In genomic region chr13:24802131-24802691, GRCm38 (mm10) we compare ENCODE assay signal across 8 mouse cellular contexts. TPM values are rescaled to one million over a fixed set of nuclear protein-coding genes. Genes with fewer than 3 reads are reported as not detected.
A peak's percentile ranks its signal among the peaks of the same experiment; 100 is the strongest.
DNase-seq lines count a peak whose midpoint lies in the region; ATAC-seq and TF ChIP-seq lines count a peak whose summit lies in the region.

No protein-coding gene starts in this region.

- peak overlapping the region; percentile 66 for H3K4me2 ChIP-seq in forebrain, embryonic 11.5 days (ENCODE audit: low read depth, low read length, severe bottlenecking)
- peak overlapping the region; percentile 85 for H3K4me2 ChIP-seq in hindbrain, embryonic 15.5 days
- peak overlapping the region; percentile 96 for H3K4me2 ChIP-seq in liver, embryonic 11.5 days
- peak overlapping the region; percentile 86 for H3K4me2 ChIP-seq in midbrain, postnatal 0 days (ENCODE audit: low read depth, low read length, poor library complexity, severe bottlenecking)

- no peaks in the 10 kb centered on the region for H3K4me1 ChIP-seq in forebrain, embryonic 11.5 days (replicated peaks; ENCODE audit: control insufficient read depth, insufficient read depth, low read length)
- peaks cover 33% of the 10 kb centered on the region for H3K4me1 ChIP-seq in hindbrain, embryonic 15.5 days (replicated peaks)
- peaks cover 15% of the 10 kb centered on the region for H3K4me1 ChIP-seq in liver, embryonic 11.5 days (replicated peaks; ENCODE audit: control insufficient read depth, insufficient read depth, low read length)
- H3K4me1 ChIP-seq in midbrain, postnatal 0 days (ENCODE audit: insufficient read depth, low read length), result peaks cover 16% of the 10 kb centered on the region

- peak overlapping the region; percentile 99; the same call in 1 of the 2 replicates for H3K27ac ChIP-seq in forebrain, embryonic 11.5 days (ENCODE audit: low read depth, low read length)
- H3K27ac ChIP-seq in hindbrain, embryonic 15.5 days (replicated peaks), result peak overlapping the region; percentile 97
- peak overlapping the region; percentile 97 for H3K27ac ChIP-seq in liver, embryonic 11.5 days (ENCODE audit: low read depth, low read length)
- H3K27ac ChIP-seq in midbrain, postnatal 0 days (ENCODE audit: low read depth, low read length), result no peak overlapping the region

- no peak for TF ChIP-seq CTCF in midbrain, postnatal 0 days (IDR thresholded peaks at IDR 0.05)

- no peaks in the 10 kb centered on the region for H3K27me3 ChIP-seq in forebrain, embryonic 11.5 days (ENCODE audit: control insufficient read depth, insufficient read depth, low read length)
- no peaks in the 10 kb centered on the region for H3K27me3 ChIP-seq in hindbrain, embryonic 15.5 days
- no peaks in the 10 kb centered on the region for H3K27me3 ChIP-seq in liver, embryonic 11.5 days (replicated peaks; ENCODE audit: control insufficient read depth, insufficient read depth, low read length)
- H3K27me3 ChIP-seq in midbrain, postnatal 0 days (ENCODE audit: insufficient read depth, low read length), result no peaks in the 10 kb centered on the region

- WGBS in forebrain, embryonic 11.5 days, result under 1% methylated on average over 26 of the region's 26 CpGs
- under 1% methylated on average over 26 of the region's 26 CpGs for WGBS in hindbrain, embryonic 15.5 days
- WGBS in liver, embryonic 11.5 days, result under 1% methylated on average over 26 of the region's 26 CpGs
- under 1% methylated on average over 26 of the region's 26 CpGs for WGBS in midbrain, postnatal 0 days

- DNase-seq in gastrocnemius, adult 18-20 months (ENCODE audit: low spot score), result peak; percentile 40
- no peak for DNase-seq in gastrocnemius, adult 8-10 months (ENCODE audit: low spot score in 2 of 2)
- DNase-seq in c-Kit-negative CD71-positive TER-119-positive erythroid progenitor cells, embryonic 14.5 days (ENCODE audit: low read depth, low spot score), result peak; percentile 62
- peak; percentile 66 for DNase-seq in forebrain, embryonic 11.5 days (ENCODE audit: low spot score)
- DNase-seq in liver, embryonic 11.5 days (ENCODE audit: low spot score), result peak; percentile 54
- peak; percentile 45 for DNase-seq in midbrain, postnatal 0 days (ENCODE audit: low spot score)
- DNase-seq in telencephalon, adult 2 months (ENCODE audit: low read depth, low spot score), result peak; percentile 18

- no peak for ATAC-seq in forebrain, embryonic 11.5 days (replicated peaks; ENCODE audit: low FRiP score)
- no peak for ATAC-seq in hindbrain, embryonic 15.5 days (ENCODE audit: low FRiP score, low read depth)
- no peak for ATAC-seq in liver, embryonic 11.5 days (replicated peaks; ENCODE audit: low FRiP score)
- no peak for ATAC-seq in midbrain, postnatal 0 days (ENCODE audit: low FRiP score)

- H3K9me3 ChIP-seq in forebrain, embryonic 11.5 days (ENCODE audit: control insufficient read depth, low read length), result no peaks in the 10 kb centered on the region
- H3K9me3 ChIP-seq in hindbrain, embryonic 15.5 days, result no peaks in the 10 kb centered on the region
- H3K9me3 ChIP-seq in liver, embryonic 11.5 days (ENCODE audit: control insufficient read depth, low read length), result no peaks in the 10 kb centered on the region
- no peaks in the 10 kb centered on the region for H3K9me3 ChIP-seq in midbrain, postnatal 0 days (ENCODE audit: low read length)

- H3K36me3 ChIP-seq in forebrain, embryonic 11.5 days (ENCODE audit: control insufficient read depth, insufficient read depth, low read length), result peaks cover 1% of the 10 kb centered on the region; the same call in 1 of the 2 replicates
- H3K36me3 ChIP-seq in hindbrain, embryonic 15.5 days, result peaks cover 11% of the 10 kb centered on the region
- peaks cover 13% of the 10 kb centered on the region for H3K36me3 ChIP-seq in liver, embryonic 11.5 days (ENCODE audit: control insufficient read depth, insufficient read depth, low read length)
- H3K36me3 ChIP-seq in midbrain, postnatal 0 days (ENCODE audit: insufficient read depth, low read length), result peaks cover 5% of the 10 kb centered on the region; the same call in 1 of the 2 replicates

- H3K9ac ChIP-seq in forebrain, embryonic 11.5 days (ENCODE audit: low read length), result peak overlapping the region; percentile 88
- peak overlapping the region; percentile 89 for H3K9ac ChIP-seq in hindbrain, embryonic 15.5 days
- H3K9ac ChIP-seq in liver, embryonic 11.5 days (ENCODE audit: low read depth, low read length), result peak overlapping the region; percentile 99
- H3K9ac ChIP-seq in midbrain, postnatal 0 days (replicated peaks; ENCODE audit: low read length, poor library complexity, severe bottlenecking), result peak overlapping the region; percentile 79

- peak overlapping the region; percentile 87 for H3K4me3 ChIP-seq in forebrain, embryonic 11.5 days (ENCODE audit: low read depth, low read length)
- peak overlapping the region; percentile 96 for H3K4me3 ChIP-seq in hindbrain, embryonic 15.5 days
- H3K4me3 ChIP-seq in liver, embryonic 11.5 days (ENCODE audit: low read depth, low read length), result peak overlapping the region; percentile 95
- H3K4me3 ChIP-seq in midbrain, postnatal 0 days (ENCODE audit: low read depth, low read length), result peak overlapping the region; percentile 91

RNA-seq across cellular contexts. Expression of gene BC005537, which starts 0.8 kb away (rescaled TPM):
- 10 to 100 TPM; 46.5 to 55.2 TPM for total RNA-seq in gastrocnemius, adult 18-20 months (2021)
- total RNA-seq in gastrocnemius, adult 8-10 months (2022), result 10 to 100 TPM; 45.0 to 68.9 (median 57.9) TPM
- polyA plus RNA-seq in forebrain, embryonic 11.5 days (2014; fragmentation: Nextera tagmentation; extraction: Ambion mirVana), result 27.5 and 29.3 TPM in 2 replicates
- polyA plus RNA-seq in hindbrain, embryonic 15.5 days (2015; fragmentation: Nextera tagmentation; extraction: Ambion mirVana), result 16.6 and 23.4 TPM in 2 replicates
- polyA plus RNA-seq in liver, embryonic 11.5 days (2014; fragmentation: Nextera tagmentation; extraction: Ambion mirVana), result 18.3 and 18.8 TPM in 2 replicates
- 52.2 and 61.8 TPM in 2 replicates for total RNA-seq in midbrain, postnatal 0 days (2014; rRNA removed)
- 16.3 and 18.2 TPM in 2 replicates for polyA plus RNA-seq in midbrain, postnatal 0 days (2015; fragmentation: Nextera tagmentation; extraction: Ambion mirVana)

RNA-seq across cellular contexts. Expression of gene Acot13, which starts 29.1 kb away (rescaled TPM):
- total RNA-seq in gastrocnemius, adult 18-20 months (2021), result 100 to 1,000 TPM; 153 TPM
- 100 to 1,000 TPM; 129 to 137 (median 136) TPM for total RNA-seq in gastrocnemius, adult 8-10 months (2022)
- polyA plus RNA-seq in forebrain, embryonic 11.5 days (2014; fragmentation: Nextera tagmentation; extraction: Ambion mirVana), result 58.8 and 61.3 TPM in 2 replicates
- 53.8 and 57.2 TPM in 2 replicates for polyA plus RNA-seq in hindbrain, embryonic 15.5 days (2015; fragmentation: Nextera tagmentation; extraction: Ambion mirVana)
- 88.1 and 95.1 TPM in 2 replicates for polyA plus RNA-seq in liver, embryonic 11.5 days (2014; fragmentation: Nextera tagmentation; extraction: Ambion mirVana)
- 15.1 and 25.4 TPM in 2 replicates for total RNA-seq in midbrain, postnatal 0 days (2014; rRNA removed)
- 60.2 and 67.1 TPM in 2 replicates for polyA plus RNA-seq in midbrain, postnatal 0 days (2015; fragmentation: Nextera tagmentation; extraction: Ambion mirVana)

RNA-seq across cellular contexts. Expression of gene Tdp2, which starts 29.3 kb away (rescaled TPM):
- total RNA-seq in gastrocnemius, adult 18-20 months (2021), result 1 to 10 TPM; 7.7 to 8.2 TPM
- total RNA-seq in gastrocnemius, adult 8-10 months (2022), result 1 to 10 TPM; 7.2 to 9.8 (median 8.1) TPM
- polyA plus RNA-seq in forebrain, embryonic 11.5 days (2014; fragmentation: Nextera tagmentation; extraction: Ambion mirVana), result 79.9 and 87.4 TPM in 2 replicates
- polyA plus RNA-seq in hindbrain, embryonic 15.5 days (2015; fragmentation: Nextera tagmentation; extraction: Ambion mirVana), result 31.6 and 31.7 TPM in 2 replicates
- 55.4 and 59.6 TPM in 2 replicates for polyA plus RNA-seq in liver, embryonic 11.5 days (2014; fragmentation: Nextera tagmentation; extraction: Ambion mirVana)
- total RNA-seq in midbrain, postnatal 0 days (2014; rRNA removed), result 26.6 and 27.0 TPM in 2 replicates
- 25.5 and 28.5 TPM in 2 replicates for polyA plus RNA-seq in midbrain, postnatal 0 days (2015; fragmentation: Nextera tagmentation; extraction: Ambion mirVana)

RNA-seq across cellular contexts. Expression of gene Gmnn, which starts 40.5 kb away (rescaled TPM):
- 1 to 10 TPM; 4.1 to 4.2 TPM for total RNA-seq in gastrocnemius, adult 18-20 months (2021)
- total RNA-seq in gastrocnemius, adult 8-10 months (2022), result 1 to 10 TPM; 3.1 to 4.9 (median 4.0) TPM
- polyA plus RNA-seq in forebrain, embryonic 11.5 days (2014; fragmentation: Nextera tagmentation; extraction: Ambion mirVana), result 165 and 169 TPM in 2 replicates
- polyA plus RNA-seq in hindbrain, embryonic 15.5 days (2015; fragmentation: Nextera tagmentation; extraction: Ambion mirVana), result 23.2 and 26.0 TPM in 2 replicates
- 212 and 218 TPM in 2 replicates for polyA plus RNA-seq in liver, embryonic 11.5 days (2014; fragmentation: Nextera tagmentation; extraction: Ambion mirVana)
- 2.3 and 9.4 TPM in 2 replicates for total RNA-seq in midbrain, postnatal 0 days (2014; rRNA removed)
- 10.2 and 11.6 TPM in 2 replicates for polyA plus RNA-seq in midbrain, postnatal 0 days (2015; fragmentation: Nextera tagmentation; extraction: Ambion mirVana)

RNA-seq across cellular contexts. Expression of gene D130043K22Rik, which starts 42.7 kb away (rescaled TPM):
- total RNA-seq in gastrocnemius, adult 18-20 months (2021), result not detected
- total RNA-seq in gastrocnemius, adult 8-10 months (2022), result not detected
- 0.61 and 0.67 TPM in 2 replicates for polyA plus RNA-seq in forebrain, embryonic 11.5 days (2014; fragmentation: Nextera tagmentation; extraction: Ambion mirVana)
- 6.9 and 8.2 TPM in 2 replicates for polyA plus RNA-seq in hindbrain, embryonic 15.5 days (2015; fragmentation: Nextera tagmentation; extraction: Ambion mirVana)
- 0.40 TPM in 1 of 2 replicates, not detected in the other for polyA plus RNA-seq in liver, embryonic 11.5 days (2014; fragmentation: Nextera tagmentation; extraction: Ambion mirVana)
- total RNA-seq in midbrain, postnatal 0 days (2014; rRNA removed), result 13.5 and 13.8 TPM in 2 replicates
- 7.7 and 9.4 TPM in 2 replicates for polyA plus RNA-seq in midbrain, postnatal 0 days (2015; fragmentation: Nextera tagmentation; extraction: Ambion mirVana)

Comparison
In these comparisons a context has a peak if more than half of its experiments do, and no peak if none do; other contexts are left out.
1. DNase-seq: peak in gastrocnemius, adult 18-20 months (single experiment), c-Kit-negative CD71-positive TER-119-positive erythroid progenitor cells, embryonic 14.5 days (single experiment), forebrain, embryonic 11.5 days (single experiment), liver, embryonic 11.5 days (single experiment), midbrain, postnatal 0 days (single experiment) and telencephalon, adult 2 months (single experiment); none in gastrocnemius, adult 8-10 months (0 of 2).
2. Peak in every context shown above with its lines, with median percentiles within 50 percentile points of each other: H3K4me2 ChIP-seq, H3K4me3 ChIP-seq and H3K9ac ChIP-seq.